Mouse (Mus musculus): ENCODE data around the gene Mgat3. TPM values are rescaled to one million over a fixed set of nuclear protein-coding genes. Genes with fewer than 3 reads are reported as not detected.

Mgat3 gene
- total and polyA plus RNA-seq, 2 experiments from 2014 or later: 9.9 to 65.6 TPM

DNA sequence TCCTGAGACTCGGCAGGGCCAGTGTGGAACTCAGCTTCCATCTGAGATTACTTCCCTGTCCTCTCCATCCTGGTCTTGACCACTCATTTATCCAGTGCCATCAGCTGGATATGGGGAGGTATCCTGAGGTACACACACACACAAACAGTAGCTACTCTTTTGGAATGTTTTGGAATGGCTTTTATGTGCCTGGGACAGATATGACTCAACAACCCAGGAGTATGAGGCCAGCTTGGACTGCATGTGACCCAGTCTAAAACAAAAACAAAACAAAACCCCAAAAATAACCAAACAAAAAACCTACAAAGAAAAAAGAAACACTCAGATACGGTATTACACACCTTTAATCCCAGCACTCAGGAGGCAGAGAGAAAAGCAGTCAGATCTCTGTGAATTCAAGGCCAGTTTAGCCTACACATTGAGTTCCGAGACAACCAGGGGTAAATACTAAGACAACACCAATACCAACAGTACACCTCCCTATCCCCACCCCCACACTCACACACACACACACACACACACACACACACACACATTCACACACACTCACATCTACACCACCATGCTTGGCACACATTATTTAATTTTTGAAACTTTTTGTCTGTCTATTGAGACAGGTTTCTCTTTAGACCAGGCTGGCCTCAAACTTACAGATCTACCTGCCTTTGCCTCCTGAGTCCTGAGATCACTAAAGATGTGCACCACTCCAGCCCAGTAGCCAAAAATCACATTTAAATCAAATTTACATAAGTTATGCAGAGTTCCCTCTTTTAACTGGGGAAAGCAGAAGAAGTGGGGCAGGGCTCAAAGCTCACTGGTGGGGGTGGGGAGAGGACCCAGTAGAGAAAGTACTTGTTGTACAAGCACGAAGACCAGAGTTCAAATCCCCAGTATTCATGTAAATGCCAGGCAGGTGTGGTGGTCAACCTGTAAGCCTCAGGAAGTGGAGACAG is 46.5 kb downstream of the Mgat3 start:
- DNase-seq (no peak), ATAC-seq (no peak)
- no peak overlapping the region for H3K4me2 ChIP-seq (ENCODE audit: low read depth)
- no peaks in the 10 kb centered on the region for H3K4me1 ChIP-seq (ENCODE audit: insufficient read depth)
- WGBS: 71% methylated on average over 4 of the region's 4 CpGs
- TF ChIP-seq CTCF (IDR thresholded peaks at IDR 0.05; ENCODE audit: low read depth): no peak
- H3K9me3 ChIP-seq (ENCODE audit: low read length): no peaks in the 10 kb centered on the region
- no peak overlapping the region for H3K9ac ChIP-seq
- H3K36me3 ChIP-seq (ENCODE audit: insufficient read depth): peaks cover 4% of the 10 kb centered on the region; the same call in 1 of the 2 replicates
- no peak overlapping the region for H3K4me3 ChIP-seq (ENCODE audit: low read depth, low read length)
- H3K27me3 ChIP-seq (ENCODE audit: insufficient read depth, low read length): no peaks in the 10 kb centered on the region
- H3K27ac ChIP-seq (ENCODE audit: low read depth, low read length): no peak overlapping the region

DNA sequence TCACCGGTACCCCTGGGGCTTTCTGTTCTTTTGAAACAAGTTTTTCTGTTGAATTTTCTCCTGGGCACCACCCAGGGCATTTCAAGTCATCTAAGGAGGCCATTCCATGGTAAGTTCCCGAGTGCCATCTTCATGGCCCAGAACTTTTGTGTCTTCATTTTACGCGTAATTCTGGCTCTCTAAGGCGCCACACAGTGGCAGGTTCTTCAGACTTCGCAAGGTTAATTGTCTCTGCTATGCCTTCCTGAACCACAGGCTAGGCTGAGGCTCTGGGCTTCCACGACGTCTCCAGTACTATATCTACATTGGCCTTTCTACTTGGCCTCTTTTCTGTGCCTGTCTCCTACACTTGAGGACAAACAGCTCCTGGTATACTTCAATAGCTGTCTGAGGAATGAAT is 47.5 kb downstream of the Mgat3 start:
- no peak for DNase-seq
- Histone ChIP-seq H3K4me2 (ENCODE audit: low read depth) (no peak overlapping the region), H3K27ac (ENCODE audit: low read depth, low read length) (no peak overlapping the region), H3K9ac (no peak overlapping the region), H3K4me3 (ENCODE audit: low read depth, low read length) (no peak overlapping the region), H3K27me3 (ENCODE audit: insufficient read depth, low read length) (no peaks in the 10 kb centered on the region), H3K4me1 (ENCODE audit: insufficient read depth) (no peaks in the 10 kb centered on the region), H3K9me3 (ENCODE audit: low read length) (no peaks in the 10 kb centered on the region), H3K36me3 (ENCODE audit: insufficient read depth) (peaks cover 4% of the 10 kb centered on the region; the same call in 1 of the 2 replicates)
- no peak for ATAC-seq
- TF ChIP-seq CTCF (IDR thresholded peaks at IDR 0.05; ENCODE audit: low read depth): no peak
- WGBS: 61% methylated on average over 8 of the region's 8 CpGs

DNA sequence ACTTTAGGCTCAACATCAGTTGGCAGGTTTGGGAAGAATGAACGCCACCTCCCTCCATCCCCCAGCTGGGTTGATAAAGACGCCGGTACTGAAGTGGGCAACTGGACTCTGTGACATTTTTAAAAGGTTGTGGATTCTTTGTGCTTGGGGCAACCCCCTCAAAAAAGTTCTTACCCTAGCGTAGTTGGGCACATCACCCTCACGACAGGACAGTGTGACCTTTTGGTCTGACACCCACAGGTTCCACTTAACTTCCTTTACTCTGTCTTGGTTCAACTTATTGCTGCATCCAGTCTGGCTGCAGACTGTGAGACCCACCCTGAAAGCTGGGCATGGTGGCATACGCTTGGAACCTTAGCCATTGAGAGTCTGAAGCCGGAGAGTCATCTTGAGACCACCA is 50.2 kb downstream of the Mgat3 start:
- H3K27me3 ChIP-seq (ENCODE audit: insufficient read depth, low read length): no peaks in the 10 kb centered on the region
- no peaks in the 10 kb centered on the region for H3K9me3 ChIP-seq (ENCODE audit: low read length)
- no peak overlapping the region for H3K27ac ChIP-seq (ENCODE audit: low read depth, low read length)
- H3K4me3 ChIP-seq (ENCODE audit: low read depth, low read length): no peak overlapping the region
- H3K4me2 ChIP-seq (ENCODE audit: low read depth): no peak overlapping the region
- no peaks in the 10 kb centered on the region for H3K36me3 ChIP-seq (ENCODE audit: insufficient read depth)
- no peak overlapping the region for H3K9ac ChIP-seq
- no peaks in the 10 kb centered on the region for H3K4me1 ChIP-seq (ENCODE audit: insufficient read depth)
- DNase-seq (no peak), ATAC-seq (no peak)
- 91% methylated on average over 7 of the region's 7 CpGs for WGBS
- no peak for TF ChIP-seq CTCF (IDR thresholded peaks at IDR 0.05; ENCODE audit: low read depth)

DNA sequence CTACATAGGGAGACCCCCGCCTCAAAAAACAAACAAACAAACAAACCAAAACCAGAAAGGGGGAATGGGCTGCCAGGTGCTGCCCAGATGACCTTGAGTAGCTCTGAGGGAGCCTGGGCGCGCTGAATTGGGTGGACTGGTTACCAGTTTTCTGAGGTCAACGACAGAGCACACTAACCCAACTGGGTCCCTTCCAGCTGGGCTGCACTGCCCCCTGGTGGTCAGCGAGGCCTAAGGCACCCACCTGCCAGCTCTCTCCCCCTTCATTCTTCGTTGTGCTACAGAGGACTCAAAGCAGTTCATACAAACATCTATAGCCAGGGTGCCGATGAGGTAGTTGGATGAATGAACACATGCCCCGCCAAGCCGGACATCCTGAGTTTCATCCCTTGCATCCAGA is 51.7 kb downstream of the Mgat3 start:
- WGBS: 21% methylated on average over 9 of the region's 9 CpGs
- peak; percentile 56; the same call in 1 of the 2 replicates for ATAC-seq

DNA sequence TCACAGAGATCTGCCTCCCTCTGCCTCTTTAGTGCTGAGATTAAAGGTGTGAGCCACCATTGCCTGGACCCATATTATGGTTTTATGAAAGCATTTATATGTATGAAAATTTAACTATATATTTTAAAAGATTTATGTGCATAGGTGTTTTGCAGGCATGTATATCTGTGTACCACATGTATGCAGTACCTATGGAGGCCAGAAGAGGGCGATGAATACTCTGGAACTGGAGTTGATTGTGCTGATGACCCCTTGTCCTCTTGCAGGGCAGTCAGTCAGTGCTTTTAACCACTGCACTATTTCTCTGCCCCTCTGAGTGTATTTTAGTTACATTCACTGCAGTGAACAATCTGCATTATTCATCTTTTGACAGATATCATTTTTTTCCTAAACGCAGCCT is 52.3 kb downstream of the Mgat3 start:
- H3K27ac ChIP-seq (ENCODE audit: low read depth, low read length): no peak overlapping the region
- WGBS: 52% methylated on average over 2 of the region's 2 CpGs
- TF ChIP-seq CTCF (IDR thresholded peaks at IDR 0.05; ENCODE audit: low read depth): peak; percentile 70
- H3K9me3 ChIP-seq (ENCODE audit: low read length): no peaks in the 10 kb centered on the region
- no peaks in the 10 kb centered on the region for H3K4me1 ChIP-seq (ENCODE audit: insufficient read depth)
- no peak overlapping the region for H3K9ac ChIP-seq
- no peak overlapping the region for H3K4me2 ChIP-seq (ENCODE audit: low read depth)
- no peaks in the 10 kb centered on the region for H3K27me3 ChIP-seq (ENCODE audit: insufficient read depth, low read length)
- H3K36me3 ChIP-seq (ENCODE audit: insufficient read depth): no peaks in the 10 kb centered on the region
- ATAC-seq: no peak
- no peak overlapping the region for H3K4me3 ChIP-seq (ENCODE audit: low read depth, low read length)
- peak; percentile 46 for DNase-seq

More for the DNA sequence above, 51.7 kb downstream of the Mgat3 start:
- no peak overlapping the region for H3K4me2 ChIP-seq (ENCODE audit: low read depth)
- peak; percentile 84 for TF ChIP-seq CTCF (IDR thresholded peaks at IDR 0.05; ENCODE audit: low read depth)
- H3K4me3 ChIP-seq (ENCODE audit: low read depth, low read length): no peak overlapping the region
- H3K27me3 ChIP-seq (ENCODE audit: insufficient read depth, low read length): no peaks in the 10 kb centered on the region
- no peak overlapping the region for H3K27ac ChIP-seq (ENCODE audit: low read depth, low read length)
- H3K9me3 ChIP-seq (ENCODE audit: low read length): no peaks in the 10 kb centered on the region
- no peaks in the 10 kb centered on the region for H3K36me3 ChIP-seq (ENCODE audit: insufficient read depth)
- no peaks in the 10 kb centered on the region for H3K4me1 ChIP-seq (ENCODE audit: insufficient read depth)
- H3K9ac ChIP-seq: no peak overlapping the region
- peak; percentile 65 for DNase-seq

DNA sequence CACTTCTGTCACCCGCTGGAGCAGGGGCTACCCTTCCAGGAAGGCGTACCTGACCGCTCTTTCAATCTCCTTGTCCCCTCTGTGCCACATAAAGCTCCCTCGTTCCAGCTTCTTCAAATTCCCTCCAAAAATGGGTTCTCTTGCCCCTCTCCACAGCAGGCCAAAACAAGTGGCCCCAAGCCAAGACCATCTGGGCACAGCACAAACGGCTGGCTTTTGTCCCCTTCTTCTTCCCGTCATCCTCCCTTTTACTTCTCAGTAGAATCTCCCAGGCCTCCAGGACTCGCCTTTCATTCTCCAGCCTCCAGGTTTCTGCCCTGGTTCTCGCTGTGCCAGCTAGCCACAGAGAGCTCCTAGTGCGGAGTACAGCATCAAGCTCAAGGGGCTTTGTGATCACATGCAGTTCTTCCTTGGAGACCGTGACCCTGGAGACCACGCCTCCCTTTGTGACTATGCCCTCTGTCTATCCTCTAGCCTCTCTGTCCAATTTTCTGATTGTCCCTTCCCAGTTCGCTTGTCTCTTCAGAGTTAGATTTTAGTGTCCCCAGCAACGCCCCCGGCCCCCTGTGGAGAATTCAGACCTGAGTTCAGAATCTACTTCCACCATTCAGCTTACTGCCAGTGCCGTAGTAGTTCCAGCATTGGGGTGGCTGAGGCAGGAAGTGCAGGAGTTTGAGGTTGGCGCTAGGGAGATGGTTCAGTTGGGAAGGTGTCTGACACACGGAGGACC is 54.7 kb downstream of the Mgat3 start:
- no peak overlapping the region for H3K9ac ChIP-seq
- no peak overlapping the region for H3K4me3 ChIP-seq (ENCODE audit: low read depth, low read length)
- H3K4me2 ChIP-seq (ENCODE audit: low read depth): no peak overlapping the region
- peak; percentile 13 for DNase-seq
- TF ChIP-seq CTCF (IDR thresholded peaks at IDR 0.05; ENCODE audit: low read depth): no peak
- H3K27me3 ChIP-seq (ENCODE audit: insufficient read depth, low read length): no peaks in the 10 kb centered on the region
- no peak overlapping the region for H3K27ac ChIP-seq (ENCODE audit: low read depth, low read length)
- H3K36me3 ChIP-seq (ENCODE audit: insufficient read depth): no peaks in the 10 kb centered on the region
- no peak for ATAC-seq
- no peaks in the 10 kb centered on the region for H3K9me3 ChIP-seq (ENCODE audit: low read length)
- H3K4me1 ChIP-seq (ENCODE audit: insufficient read depth): no peaks in the 10 kb centered on the region
- WGBS: 60% methylated on average over 17 of the region's 17 CpGs

DNA sequence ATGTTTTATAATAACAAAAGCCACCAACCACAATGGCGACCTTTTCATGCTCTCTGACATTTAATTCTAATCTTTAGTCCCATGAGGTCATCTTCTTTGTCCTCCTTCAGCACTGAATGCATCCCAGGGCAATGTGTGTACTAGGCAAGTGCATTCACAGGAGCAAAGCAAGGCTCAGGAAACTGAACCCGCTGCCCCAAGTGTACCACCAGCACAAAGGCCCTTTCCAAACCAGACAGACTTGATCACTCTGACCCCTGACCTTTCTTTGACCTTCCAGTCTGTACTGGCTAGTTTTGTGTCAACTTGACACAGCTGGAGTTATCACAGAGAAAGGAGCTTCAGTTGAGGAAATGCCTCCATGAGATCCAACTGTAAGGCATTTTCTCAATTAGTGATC is 58.8 kb downstream of the Mgat3 start:
- no peaks in the 10 kb centered on the region for H3K9me3 ChIP-seq (ENCODE audit: low read length)
- no peak overlapping the region for H3K27ac ChIP-seq (ENCODE audit: low read depth, low read length)
- TF ChIP-seq CTCF (IDR thresholded peaks at IDR 0.05; ENCODE audit: low read depth): no peak
- H3K4me3 ChIP-seq (ENCODE audit: low read depth, low read length): no peak overlapping the region
- WGBS: 53% methylated on average over 2 of the region's 2 CpGs
- ATAC-seq (no peak), DNase-seq (no peak)
- H3K9ac ChIP-seq: no peak overlapping the region
- no peak overlapping the region for H3K4me2 ChIP-seq (ENCODE audit: low read depth)
- 0 out of 2 replicates have a peak, but pooled peaks cover 6% of the 10 kb centered on the region for H3K4me1 ChIP-seq (ENCODE audit: insufficient read depth)
- peaks cover 17% of the 10 kb centered on the region for H3K36me3 ChIP-seq (ENCODE audit: insufficient read depth)
- no peaks in the 10 kb centered on the region for H3K27me3 ChIP-seq (ENCODE audit: insufficient read depth, low read length)

Data from forebrain, postnatal 0 days (tissue).